Mouse (Mus musculus) liver, adult (tissue): ENCODE measurements around the gene 4930455H04Rik.

Source experiments
- GATA4 ChIP-seq: IDR thresholded peaks from 2 replicates; pipeline ENCODE4 v1.6.1; 2014; ENCODE audit warnings: mild to moderate bottlenecking, low read length; ENCODE audit not compliant: insufficient replicate concordance

The 4930455H04Rik gene

DNA sequence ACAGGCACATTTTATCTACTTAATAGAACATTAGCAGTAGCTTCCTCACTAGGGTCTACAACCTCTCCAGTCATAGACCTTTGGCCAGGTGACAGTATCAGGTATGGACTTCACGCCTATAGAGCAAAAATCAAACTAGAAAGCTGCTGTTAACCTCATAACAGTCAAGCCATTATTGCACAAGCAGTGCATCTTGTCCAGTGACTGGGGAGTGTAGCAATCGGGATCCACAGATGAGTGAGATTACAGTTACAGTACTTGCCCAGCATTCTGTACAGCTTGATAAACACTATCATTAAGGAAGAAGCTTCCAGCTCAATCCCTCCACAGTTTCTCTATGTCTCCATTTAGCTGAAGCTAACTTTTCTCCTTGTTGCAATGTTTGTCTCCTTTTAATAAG, 23.1 kb downstream of the 4930455H04Rik start:
- TF ChIP-seq GATA4 = no peak

- TF ChIP-seq GATA4 = no peak
These were observed 24.9 kb downstream of the 4930455H04Rik start for GRCm38 (mm10) chr3:116993011-116993410.

DNA sequence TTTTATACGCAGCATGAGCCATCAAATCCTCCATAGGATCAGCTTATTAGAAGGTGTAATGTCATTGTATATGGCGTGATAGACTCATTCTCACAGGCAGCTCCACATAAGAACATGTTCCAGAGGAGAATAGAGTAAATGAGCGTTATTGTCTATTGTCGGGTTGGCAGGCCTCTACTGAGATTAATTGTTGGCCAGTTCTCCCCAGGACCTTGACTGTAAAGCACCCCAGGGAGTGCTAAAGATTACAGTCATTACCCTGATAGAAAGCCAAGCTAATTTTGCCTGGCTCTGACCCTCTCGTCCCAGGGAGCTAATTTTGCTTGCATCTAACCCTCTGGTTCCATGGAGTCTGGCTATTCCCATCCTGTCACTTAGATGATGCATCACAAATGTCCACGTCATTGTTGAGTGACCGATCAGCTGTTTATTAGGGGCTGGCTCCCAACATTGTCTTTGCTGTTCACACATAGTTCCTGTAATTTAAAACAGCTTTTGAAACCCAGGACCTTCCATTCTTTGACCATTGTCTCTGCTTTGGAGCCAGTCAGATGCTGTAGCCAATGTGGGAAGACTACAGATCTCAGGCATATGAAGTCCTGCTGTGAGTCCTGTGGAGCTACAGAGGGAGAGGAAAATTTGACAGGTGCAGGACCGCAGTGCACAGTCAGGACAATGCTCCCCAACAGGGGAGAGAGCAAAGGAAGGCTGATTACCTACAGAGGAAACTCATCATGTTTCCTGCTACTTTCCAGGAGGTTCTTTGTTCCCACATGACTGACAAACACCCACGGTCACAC, 33.8 kb downstream of the 4930455H04Rik start:
- TF ChIP-seq GATA4 = no peak

DNA sequence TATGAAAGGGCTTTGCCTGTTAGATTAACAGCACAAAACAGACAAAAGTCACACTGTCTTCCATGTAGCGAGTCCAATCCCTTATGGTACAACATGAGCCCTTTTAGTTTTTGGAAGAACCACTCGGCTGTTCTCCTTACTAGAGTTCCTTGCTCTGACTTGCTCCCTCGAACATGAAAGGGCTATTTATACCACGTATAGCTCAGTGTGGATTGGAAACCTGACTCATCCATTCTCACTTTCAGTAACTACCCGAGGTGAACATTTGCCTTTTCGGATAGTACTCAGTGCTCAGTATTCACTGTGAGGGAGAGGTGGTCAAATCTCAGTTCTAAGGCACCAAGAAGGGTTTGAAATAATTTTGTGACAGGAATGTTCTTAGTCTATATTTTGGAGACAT, 35.3 kb downstream of the 4930455H04Rik start:
- no peak for TF ChIP-seq GATA4

- no peak for TF ChIP-seq GATA4
These were observed 38.6 kb downstream of the 4930455H04Rik start for GRCm38 (mm10) chr3:117006636-117007035.

DNA sequence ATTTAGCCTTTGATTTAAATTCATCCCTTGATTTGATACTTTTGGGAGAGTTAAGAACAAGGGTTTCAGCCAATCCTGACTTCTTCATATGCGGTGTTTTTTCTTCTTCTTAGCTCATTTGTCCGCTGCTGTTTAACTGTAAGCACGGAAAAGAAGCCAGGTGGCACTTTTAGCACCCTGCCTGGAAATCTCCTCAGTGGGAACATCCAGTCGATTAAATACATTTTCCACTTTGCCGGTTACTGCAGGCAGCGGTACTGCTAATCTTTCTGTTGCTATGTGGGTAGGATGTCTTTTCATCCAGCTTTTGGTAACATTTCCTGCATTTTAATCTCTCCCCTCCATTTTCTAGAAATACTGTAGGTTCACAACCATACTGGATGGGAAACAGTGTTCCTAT, 39.3 kb downstream of the 4930455H04Rik start:
- TF ChIP-seq GATA4 = no peak

GRCm38 (mm10) chr3:117010182-117010581, 42.1 kb downstream of the 4930455H04Rik start:
- TF ChIP-seq GATA4 = no peak

GRCm38 (mm10) chr3:117020319-117020718, 52.3 kb downstream of the 4930455H04Rik start:
- no peak for TF ChIP-seq GATA4

- TF ChIP-seq GATA4 = no peak
These were observed 53.8 kb downstream of the 4930455H04Rik start for GRCm38 (mm10) chr3:117021907-117022306.

GRCm38 (mm10) chr3:117024111-117024510, 56.0 kb downstream of the 4930455H04Rik start:
- TF ChIP-seq GATA4 = no peak

- no peak for TF ChIP-seq GATA4
These were observed 56.5 kb downstream of the 4930455H04Rik start for GRCm38 (mm10) chr3:117024557-117024956.

GRCm38 (mm10) chr3:117025421-117025820, 57.4 kb downstream of the 4930455H04Rik start:
- TF ChIP-seq GATA4 = no peak
